Mouse (Mus musculus): ENCODE measurements around the gene Olfr591. TPM values are rescaled to one million over a fixed set of nuclear protein-coding genes. Genes with fewer than 3 reads are reported as not detected.

Olfr591 gene
- not detected in 2 replicates for polyA plus RNA-seq (2012; ENCODE audit: low replicate concordance)

DNA sequence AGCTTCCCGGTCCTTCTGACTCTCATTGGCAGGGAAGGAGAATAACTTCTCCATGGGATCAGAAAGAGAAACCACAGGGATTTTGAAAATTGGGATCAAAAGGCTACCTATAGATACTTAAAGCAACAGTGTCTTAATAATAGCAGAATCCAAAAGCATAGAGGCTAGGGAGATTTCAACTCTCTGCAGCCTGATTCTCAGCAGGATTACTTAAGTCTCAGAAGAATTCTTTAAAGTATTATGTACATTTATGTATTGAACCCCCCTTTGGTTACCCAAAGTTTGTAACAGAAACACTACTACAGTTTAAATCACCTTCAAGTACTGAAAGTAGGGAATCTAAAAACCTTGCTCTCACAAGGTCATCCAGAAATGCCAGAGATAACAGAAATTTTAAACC, at the start of gene Olfr591:
Olfr591 (minus strand) TSS at position 101 of the 400 bp plus-strand sequence.

DNA sequence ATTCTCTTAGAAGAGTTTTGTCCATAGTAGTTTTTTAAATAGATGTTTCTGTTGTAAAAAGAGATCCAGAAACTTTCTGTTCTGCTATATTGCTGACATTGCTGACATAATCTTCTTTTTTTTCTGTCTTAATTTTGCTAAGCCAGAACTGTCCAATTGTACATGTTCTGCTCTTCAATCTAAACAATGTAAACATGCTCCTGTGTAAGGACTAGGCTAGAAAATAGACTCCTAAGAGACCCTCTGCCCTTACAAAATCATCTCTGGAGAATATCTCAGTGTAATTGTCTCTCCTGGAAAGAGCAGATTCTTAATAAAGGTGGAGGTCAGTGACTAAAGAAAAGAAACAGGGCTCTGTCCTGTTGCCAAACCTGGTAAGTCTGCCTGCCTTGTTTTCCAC, 38.6 kb upstream of the Olfr591 start, which contains the start of gene Olfr594:
Olfr594 (plus strand) TSS at position 301 of the 400 bp plus-strand sequence.

DNA sequence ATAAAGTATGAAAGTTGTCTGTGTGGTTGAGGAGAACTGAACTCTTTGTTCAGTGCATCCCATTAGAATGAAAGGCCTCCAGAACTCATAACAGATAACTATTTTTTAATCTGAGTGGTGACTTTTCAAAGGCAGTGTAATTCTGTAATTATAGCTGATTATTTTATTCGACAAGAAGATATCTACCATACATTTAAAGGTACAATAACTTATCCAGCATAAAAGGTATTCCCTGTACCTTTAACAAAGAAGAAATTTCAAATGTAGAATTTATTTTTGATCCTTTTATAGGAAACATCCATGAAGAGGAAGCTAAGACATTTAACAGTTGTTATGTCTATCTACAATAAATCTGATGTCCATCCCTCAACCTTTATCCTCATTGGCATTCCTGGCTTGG, 33.4 kb upstream of the Olfr591 start, which contains the start of gene Olfr593:
Olfr593 (plus strand) TSS at position 301 of the 400 bp plus-strand sequence.

DNA sequence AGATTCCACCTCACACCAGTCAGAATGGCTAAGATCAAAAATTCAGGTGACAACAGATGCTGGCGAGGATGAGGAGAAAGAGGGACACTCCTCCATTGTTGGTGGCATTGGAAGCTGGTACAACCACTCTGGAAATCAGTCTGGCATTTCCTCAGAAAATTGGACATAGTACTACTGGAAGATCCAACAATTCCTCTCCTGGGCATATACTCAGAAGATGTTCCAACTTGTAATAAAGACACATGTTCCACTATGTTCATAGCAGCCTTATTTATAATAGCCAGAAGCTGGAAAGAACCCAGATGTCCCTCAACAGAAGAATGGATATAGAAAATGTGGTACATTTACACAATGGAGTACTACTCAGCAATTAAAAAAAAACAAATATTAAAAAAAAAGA, 6.4 kb upstream of the Olfr591 start, which contains the start of gene Olfr592:
Olfr592 (plus strand) TSS at position 301 of the 400 bp plus-strand sequence.

DNA sequence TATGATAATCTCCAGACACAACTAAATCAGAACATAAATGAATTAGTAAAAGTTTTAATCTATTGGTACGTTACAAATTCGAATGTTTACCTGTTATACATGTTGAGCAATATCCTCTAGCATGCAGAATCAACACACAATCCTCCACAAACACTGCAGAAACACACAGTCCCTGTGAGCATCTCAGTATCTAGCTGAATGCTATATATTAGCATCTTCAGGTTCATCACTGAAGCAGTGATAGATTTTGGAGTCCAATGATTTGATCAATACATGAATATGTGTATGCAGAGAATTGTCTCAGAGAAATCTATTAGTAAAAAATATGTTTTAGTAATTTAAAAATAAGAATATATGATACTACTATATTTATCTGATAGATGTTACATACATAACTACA, 21.9 kb downstream of the Olfr591 start, which contains the start of gene Olfr589:
Olfr589 (minus strand) TSS at position 101 of the 400 bp plus-strand sequence.

DNA sequence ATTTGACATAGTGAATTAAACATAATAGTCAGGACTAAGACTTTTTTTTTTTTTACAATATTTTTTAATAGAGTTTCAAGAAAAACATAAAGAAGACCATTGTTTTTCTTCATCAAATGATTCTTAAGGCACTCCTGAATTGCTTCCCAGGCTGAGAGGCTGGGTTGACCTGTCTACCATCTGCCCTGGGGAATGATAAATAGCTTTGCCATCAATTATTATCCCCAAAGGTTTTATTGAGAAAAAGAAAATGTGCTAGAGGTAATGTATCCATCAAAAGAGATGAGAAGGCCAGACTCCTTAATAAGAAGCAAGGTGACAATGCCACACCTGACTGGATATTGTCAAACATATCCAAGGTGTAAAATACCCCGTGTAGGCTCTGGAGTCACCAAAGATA, 37.6 kb downstream of the Olfr591 start, which contains the start of gene Olfr588-ps1:
Olfr588-ps1 (plus strand) TSS at position 301 of the 400 bp plus-strand sequence.

DNA sequence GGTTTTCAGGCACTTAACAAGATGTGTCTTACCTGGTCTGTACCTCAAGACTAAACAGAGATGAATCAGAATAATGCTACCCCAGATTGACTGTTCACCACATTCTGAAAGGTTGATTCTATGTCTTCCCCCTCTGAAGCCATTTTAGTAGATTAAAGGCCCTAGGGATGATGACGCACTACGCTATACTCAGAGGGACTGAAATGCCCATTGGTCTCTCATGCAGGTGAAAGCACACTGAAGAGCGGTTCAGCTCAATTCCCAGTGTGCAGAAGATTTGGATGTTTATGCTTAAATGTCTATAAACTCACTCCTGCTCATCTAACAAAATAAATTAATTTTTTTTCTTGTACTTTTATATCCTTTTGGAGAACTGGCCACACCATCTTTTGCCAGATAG, 52.6 kb downstream of the Olfr591 start, which contains the start of gene Olfr586:
Olfr586 (minus strand) TSS at position 101 of the 400 bp plus-strand sequence.

Other genes starting within 250 kb of the Olfr591 start
- gene Olfr573-ps1, start 235.8 kb downstream of the Olfr591 start, polyA plus RNA-seq (2012; ENCODE audit: low replicate concordance): not detected in 2 replicates
- gene Olfr574, start 229.9 kb downstream of the Olfr591 start, polyA plus RNA-seq (2012; ENCODE audit: low replicate concordance): not detected in 2 replicates
- gene Olfr575, start 219.6 kb downstream of the Olfr591 start, polyA plus RNA-seq (2012; ENCODE audit: low replicate concordance): not detected in 2 replicates
- gene Olfr576, start 215.7 kb downstream of the Olfr591 start, polyA plus RNA-seq (2012; ENCODE audit: low replicate concordance): not detected in 2 replicates
- gene Olfr577, start 202.4 kb downstream of the Olfr591 start, polyA plus RNA-seq (2012; ENCODE audit: low replicate concordance): not detected in 2 replicates
- gene Olfr578, start 189.0 kb downstream of the Olfr591 start, polyA plus RNA-seq (2012; ENCODE audit: low replicate concordance): not detected in 2 replicates
- not detected in 2 replicates for gene Olfr582, start 140.3 kb downstream of the Olfr591 start, polyA plus RNA-seq (2012; ENCODE audit: low replicate concordance)
- not detected in 2 replicates for gene Olfr583, start 127.0 kb downstream of the Olfr591 start, polyA plus RNA-seq (2012; ENCODE audit: low replicate concordance)
- gene Olfr584, start 96.5 kb downstream of the Olfr591 start, polyA plus RNA-seq (2012; ENCODE audit: low replicate concordance): not detected in 2 replicates
- gene Olfr585, start 80.6 kb downstream of the Olfr591 start, polyA plus RNA-seq (2012; ENCODE audit: low replicate concordance): not detected in 2 replicates
- gene Olfr586, start 52.7 kb downstream of the Olfr591 start, polyA plus RNA-seq (2012; ENCODE audit: low replicate concordance): not detected in 2 replicates
- gene Olfr588-ps1, start 37.5 kb downstream of the Olfr591 start, polyA plus RNA-seq (2012; ENCODE audit: low replicate concordance): not detected in 2 replicates
- not detected in 2 replicates for gene Olfr589, start 22.0 kb downstream of the Olfr591 start, polyA plus RNA-seq (2012; ENCODE audit: low replicate concordance)
- 0.02 TPM in 1 of 2 replicates, not detected in the other for gene Olfr592, start 6.5 kb upstream of the Olfr591 start, polyA plus RNA-seq (2012; ENCODE audit: low replicate concordance)
- not detected in 2 replicates for gene Olfr593, start 33.5 kb upstream of the Olfr591 start, polyA plus RNA-seq (2012; ENCODE audit: low replicate concordance)
- gene Olfr594, start 38.7 kb upstream of the Olfr591 start, polyA plus RNA-seq (2012; ENCODE audit: low replicate concordance): not detected in 2 replicates
- not detected in 2 replicates for gene Usp17ld, start 74.2 kb upstream of the Olfr591 start, polyA plus RNA-seq (2012; ENCODE audit: low replicate concordance)
- not detected in 2 replicates for gene Olfr596, start 127.3 kb upstream of the Olfr591 start, polyA plus RNA-seq (2012; ENCODE audit: low replicate concordance)
- gene Olfr597, start 138.0 kb upstream of the Olfr591 start, polyA plus RNA-seq (2012; ENCODE audit: low replicate concordance): not detected in 2 replicates
- gene Olfr598, start 145.2 kb upstream of the Olfr591 start, polyA plus RNA-seq (2012; ENCODE audit: low replicate concordance): not detected in 2 replicates
- not detected in 2 replicates for gene Olfr599, start 157.6 kb upstream of the Olfr591 start, polyA plus RNA-seq (2012; ENCODE audit: low replicate concordance)
- gene Olfr600, start 171.3 kb upstream of the Olfr591 start, polyA plus RNA-seq (2012; ENCODE audit: low replicate concordance): not detected in 2 replicates
- gene Olfr601, start 184.3 kb upstream of the Olfr591 start, polyA plus RNA-seq (2012; ENCODE audit: low replicate concordance): not detected in 2 replicates
- not detected in 2 replicates for gene Olfr603, start 207.8 kb upstream of the Olfr591 start, polyA plus RNA-seq (2012; ENCODE audit: low replicate concordance)
- gene Usp17lc, start 236.7 kb upstream of the Olfr591 start, polyA plus RNA-seq (2012; ENCODE audit: low replicate concordance): not detected in 2 replicates

Data from hematopoietic multipotent progenitor cell, adult 10-12 weeks (in vitro differentiated cells).